Mouse (Mus musculus) activated CD4-positive, CD25-positive, alpha-beta regulatory T cell (primary cell): ENCODE data around the gene Wnk3. TPM values are rescaled to one million over a fixed set of nuclear protein-coding genes. Genes with fewer than 3 reads are reported as not detected.

Source experiments
- polyA plus RNA-seq, 2 experiments: library from polyadenylated mRNA; unstranded; fragments of 100-300 nt; shearing (Covaris generic); gene quantifications; one replicate each; pipeline ENCODE4 v1.2.1; 2017

Gene Wnk3
- polyA plus RNA-seq = under 1 TPM; 0.13 to 0.16 TPM

DNA sequence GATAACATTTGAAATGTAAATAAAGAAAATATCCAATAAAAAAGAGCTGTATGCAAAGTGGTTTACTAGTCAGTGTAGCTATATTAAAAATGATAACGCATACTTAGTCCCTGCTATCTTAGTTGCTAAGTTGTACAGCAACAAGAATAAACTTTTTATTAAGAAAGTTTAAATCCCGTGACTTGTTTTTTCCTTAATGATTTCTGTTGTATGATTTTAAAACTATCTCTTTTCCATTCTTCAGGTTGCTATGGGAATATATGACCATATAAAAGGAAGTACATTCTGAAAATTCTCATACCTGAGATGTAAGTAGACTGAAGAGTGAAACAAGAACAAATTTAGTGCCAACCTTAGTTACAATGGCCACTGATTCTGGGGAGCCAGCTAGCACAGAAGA, at the start of gene Wnk3:
Gene Wnk3, plus strand, starts transcription at position 301 of the 400 bp plus-strand sequence.

GRCm38 (mm10) chrX:151343761-151344500, 146.1 kb downstream of the Wnk3 start, which contains the start of gene Fam120c:
Fam120c (plus strand) TSS chrX:151344175.

Other genes starting within 250 kb of the Wnk3 start
- 10 to 100 TPM; 15.3 to 20.6 TPM for gene Gnl3l, start 180.8 kb upstream of the Wnk3 start, polyA plus RNA-seq
- under 1 TPM; 0.23 to 0.69 TPM for gene Fgd1, start 151.9 kb upstream of the Wnk3 start, polyA plus RNA-seq
- 10 to 100 TPM; 18.7 to 25.5 TPM for gene Tsr2, start 101.5 kb upstream of the Wnk3 start, polyA plus RNA-seq
- gene Fam120c, start 146.1 kb downstream of the Wnk3 start, polyA plus RNA-seq = 1 to 10 TPM; 1.0 to 2.2 TPM